Mouse (Mus musculus) neural tube, embryonic 11.5 days (tissue): ENCODE measurements around the gene Pitpnm3. TPM values are rescaled to one million over a fixed set of nuclear protein-coding genes. Genes with fewer than 3 reads are reported as not detected.

ENCODE experiments used
- ATAC-seq: fragments of 200-750 bp; cut with Nextera tagmentation; 2 replicates; pipeline ENCODE4 v1.8.0; 2017; ENCODE audit warnings: moderate number of reproducible peaks, mild to moderate bottlenecking, moderate TSS enrichment, moderate library complexity; ENCODE audit not compliant: insufficient read depth, low FRiP score, low TSS enrichment
- DNase-seq: peaks from one replicate; pipeline ENCODE4 v3.0.0-alpha.2; 2015; ENCODE audit warnings: low spot score
- H3K27ac ChIP-seq: fragments of 300-500 bp; sonication (generic); 2 replicates; pipeline ENCODE4 v1.5.1; 2014; ENCODE audit warnings: low read depth, mild to moderate bottlenecking, low read length
- H3K27me3 ChIP-seq: fragments of 300-500 bp; sonication (generic); 2 replicates; pipeline ENCODE4 v1.6.1; 2014; ENCODE audit warnings: mild to moderate bottlenecking, low read length, mixed read lengths; ENCODE audit not compliant: control insufficient read depth, insufficient read depth
- H3K36me3 ChIP-seq: fragments of 300-500 bp; sonication (generic); 2 replicates; pipeline ENCODE4 v1.6.1; 2014; ENCODE audit warnings: mild to moderate bottlenecking, low read length, moderate library complexity, mixed read lengths; ENCODE audit not compliant: control insufficient read depth, insufficient read depth
- H3K4me1 ChIP-seq: fragments of 300-500 bp; sonication (generic); 2 replicates; pipeline ENCODE4 v1.6.1; 2014; ENCODE audit warnings: low read length, mixed read lengths; ENCODE audit not compliant: control insufficient read depth, insufficient read depth
- H3K4me2 ChIP-seq: fragments of 300-500 bp; sonication (generic); 2 replicates; pipeline ENCODE4 v1.6.1; 2014; ENCODE audit warnings: low read depth, mild to moderate bottlenecking, moderate library complexity
- H3K4me3 ChIP-seq: fragments of 300-500 bp; sonication (generic); 2 replicates; pipeline ENCODE4 v1.5.1; 2014; ENCODE audit warnings: low read depth, low read length
- H3K9ac ChIP-seq: fragments of 300-500 bp; sonication (generic); 2 replicates; pipeline ENCODE4 v1.6.1; 2014; ENCODE audit warnings: mild to moderate bottlenecking, low read length
- H3K9me3 ChIP-seq: fragments of 300-500 bp; sonication (generic); 2 replicates; pipeline ENCODE4 v1.6.1; 2016; ENCODE audit warnings: low read length; ENCODE audit not compliant: control insufficient read depth
- WGBS: fragments of 180-500 bp; shearing (Covaris S2); extraction: QIAGEN DNeasy Blood & Tissue Kit; methylation state at CpG from one replicate; pipeline ENCODE4 v1.1.7; 2014; 5-methylcytosine and 5-hydroxymethylcytosine counted together
- polyA plus RNA-seq: library from polyadenylated mRNA; unstranded; fragments of >200 nt; fragmentation: Nextera tagmentation; extraction: Ambion mirVana; gene quantifications from 2 replicates; pipeline ENCODE4 v1.2.1, GENCODE M21; 2014

Gene Pitpnm3
- polyA plus RNA-seq, 1 experiment from 2014 or later, result 0.23 TPM

GRCm38 (mm10) chr11:72095994-72096393 lies 39.6 kb downstream of the Pitpnm3 start:
- H3K27ac ChIP-seq, result no peak overlapping the region
- no peak for ATAC-seq
- no peaks in the 10 kb centered on the region for H3K4me1 ChIP-seq
- no peaks in the 10 kb centered on the region for H3K9me3 ChIP-seq
- no peaks in the 10 kb centered on the region for H3K36me3 ChIP-seq
- no peaks in the 10 kb centered on the region for H3K27me3 ChIP-seq
- WGBS, result 35% methylated on average over 3 of the region's 3 CpGs
- H3K9ac ChIP-seq, result no peak overlapping the region
- no peak for DNase-seq
- no peak overlapping the region for H3K4me2 ChIP-seq
- H3K4me3 ChIP-seq, result no peak overlapping the region

GRCm38 (mm10) chr11:72094442-72094841 lies 41.1 kb downstream of the Pitpnm3 start:
- Histone ChIP-seq H3K36me3 (no peaks in the 10 kb centered on the region), H3K27ac (no peak overlapping the region), H3K9me3 (no peaks in the 10 kb centered on the region), H3K4me2 (no peak overlapping the region), H3K27me3 (no peaks in the 10 kb centered on the region), H3K4me3 (no peak overlapping the region), H3K9ac (no peak overlapping the region), H3K4me1 (no peaks in the 10 kb centered on the region)
- DNase-seq, result no peak
- no peak for ATAC-seq
- 84% methylated on average over 7 of the region's 7 CpGs for WGBS

- DNase-seq, result no peak
- Histone ChIP-seq H3K27ac (no peak overlapping the region), H3K9ac (no peak overlapping the region; the same call in 1 of the 2 replicates), H3K4me3 (no peak overlapping the region), H3K9me3 (no peaks in the 10 kb centered on the region), H3K4me2 (no peak overlapping the region), H3K36me3 (no peaks in the 10 kb centered on the region), H3K4me1 (no peaks in the 10 kb centered on the region), H3K27me3 (no peaks in the 10 kb centered on the region)
- 77% methylated on average over 8 of the region's 8 CpGs for WGBS
- no peak for ATAC-seq
Measured at GRCm38 (mm10) chr11:72092390-72092789, 43.2 kb downstream of the Pitpnm3 start.

GRCm38 (mm10) chr11:72086251-72087046 lies 49.1 kb downstream of the Pitpnm3 start:
- DNase-seq, result peak; percentile 29
- WGBS, result 52% methylated on average over 11 of the region's 11 CpGs
- 0 out of 2 replicates have a peak overlapping the region, but pooled peaks have one; percentile 24 for H3K9ac ChIP-seq

GRCm38 (mm10) chr11:72084337-72084736 lies 51.2 kb downstream of the Pitpnm3 start:
- no peak for DNase-seq
- Histone ChIP-seq H3K4me1 (0 out of 2 replicates have a peak, but pooled peaks cover 3% of the 10 kb centered on the region), H3K4me2 (no peak overlapping the region), H3K27me3 (no peaks in the 10 kb centered on the region), H3K4me3 (no peak overlapping the region), H3K27ac (no peak overlapping the region), H3K9ac (no peak overlapping the region), H3K36me3 (no peaks in the 10 kb centered on the region), H3K9me3 (no peaks in the 10 kb centered on the region)
- WGBS, result 94% methylated on average over 15 of the region's 15 CpGs
- no peak for ATAC-seq

More at GRCm38 (mm10) chr11:72086251-72087046, 49.1 kb downstream of the Pitpnm3 start:
- Histone ChIP-seq H3K36me3 (no peaks in the 10 kb centered on the region), H3K27ac (0 out of 2 replicates have a peak overlapping the region, but pooled peaks have one; percentile 46), H3K27me3 (no peaks in the 10 kb centered on the region), H3K4me2 (no peak overlapping the region), H3K4me1 (0 out of 2 replicates have a peak, but pooled peaks cover 3% of the 10 kb centered on the region), H3K9me3 (no peaks in the 10 kb centered on the region), H3K4me3 (no peak overlapping the region)
- no peak for ATAC-seq

- ATAC-seq (no peak), DNase-seq (no peak)
- no peaks in the 10 kb centered on the region for H3K9me3 ChIP-seq
- H3K4me1 ChIP-seq, result 0 out of 2 replicates have a peak, but pooled peaks cover 3% of the 10 kb centered on the region
- H3K27me3 ChIP-seq, result no peaks in the 10 kb centered on the region
- H3K4me3 ChIP-seq, result no peak overlapping the region
- no peak overlapping the region for H3K4me2 ChIP-seq
- H3K9ac ChIP-seq, result no peak overlapping the region
- H3K36me3 ChIP-seq, result no peaks in the 10 kb centered on the region
- WGBS, result 95% methylated on average over 4 of the region's 4 CpGs
- H3K27ac ChIP-seq, result no peak overlapping the region
Measured at GRCm38 (mm10) chr11:72082601-72083000, 53.0 kb downstream of the Pitpnm3 start.

- DNase-seq, result no peak
- Histone ChIP-seq H3K4me2 (no peak overlapping the region), H3K4me3 (no peak overlapping the region), H3K27me3 (no peaks in the 10 kb centered on the region), H3K9me3 (no peaks in the 10 kb centered on the region), H3K9ac (no peak overlapping the region), H3K4me1 (no peaks in the 10 kb centered on the region), H3K27ac (no peak overlapping the region), H3K36me3 (no peaks in the 10 kb centered on the region)
- no peak for ATAC-seq
- WGBS, result 83% methylated on average over 6 of the region's 6 CpGs
Measured at GRCm38 (mm10) chr11:72080461-72080860, 55.1 kb downstream of the Pitpnm3 start.

- WGBS, result 60% methylated on average over 4 of the region's 4 CpGs
Measured at GRCm38 (mm10) chr11:72078647-72079046, 56.9 kb downstream of the Pitpnm3 start.

GRCm38 (mm10) chr11:72078056-72078455 lies 57.5 kb downstream of the Pitpnm3 start:
- DNase-seq (no peak), ATAC-seq (no peak)
- no peak overlapping the region for H3K9ac ChIP-seq
- no peak overlapping the region for H3K27ac ChIP-seq
- no peaks in the 10 kb centered on the region for H3K4me1 ChIP-seq
- H3K4me2 ChIP-seq, result no peak overlapping the region
- no peaks in the 10 kb centered on the region for H3K36me3 ChIP-seq
- no peaks in the 10 kb centered on the region for H3K27me3 ChIP-seq
- no peaks in the 10 kb centered on the region for H3K9me3 ChIP-seq
- no peak overlapping the region for H3K4me3 ChIP-seq
- 56% methylated on average over 3 of the region's 3 CpGs for WGBS

More at GRCm38 (mm10) chr11:72078647-72079046, 56.9 kb downstream of the Pitpnm3 start:
- H3K27me3 ChIP-seq, result no peaks in the 10 kb centered on the region
- H3K9me3 ChIP-seq, result no peaks in the 10 kb centered on the region
- no peaks in the 10 kb centered on the region for H3K36me3 ChIP-seq
- no peak overlapping the region for H3K9ac ChIP-seq
- ATAC-seq, result no peak
- no peaks in the 10 kb centered on the region for H3K4me1 ChIP-seq
- DNase-seq, result no peak
- no peak overlapping the region for H3K4me3 ChIP-seq
- no peak overlapping the region for H3K27ac ChIP-seq
- H3K4me2 ChIP-seq, result no peak overlapping the region
